Mouse (Mus musculus): ENCODE measurements at regions not wholly inside any gene's neighbourhood (a gene's known extent, or its start where the extent isn't known, plus 50 kb on each side); places are given as distances from the start of the nearest gene placed in this dataset.

- DNase-seq (ENCODE audit: low read depth), result no peak
Measured at GRCm38 (mm10) chr5:101124941-101125453, 279.5 kb downstream of the Gpat3 start.

DNA sequence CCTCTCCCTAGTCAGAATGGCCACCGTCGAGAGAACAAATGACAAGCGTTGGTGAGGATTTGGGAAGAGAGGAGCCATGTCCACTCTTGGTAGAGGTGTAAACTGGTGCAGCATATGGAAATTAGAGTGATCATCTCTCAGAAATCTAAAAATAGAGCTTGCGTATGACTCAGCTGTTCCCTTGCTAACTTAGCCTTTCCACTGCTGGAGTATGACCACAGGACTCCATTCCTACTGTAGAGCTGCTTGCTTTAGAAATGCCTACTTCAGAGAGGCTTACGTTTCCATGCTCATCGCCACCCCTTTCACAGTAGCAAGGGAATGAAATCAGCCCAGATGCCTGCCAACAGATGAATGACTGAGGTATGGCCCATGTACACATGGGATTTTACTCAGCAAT is 277.4 kb downstream of the Gpat3 start:
- DNase-seq (ENCODE audit: low read depth), result no peak

DNA sequence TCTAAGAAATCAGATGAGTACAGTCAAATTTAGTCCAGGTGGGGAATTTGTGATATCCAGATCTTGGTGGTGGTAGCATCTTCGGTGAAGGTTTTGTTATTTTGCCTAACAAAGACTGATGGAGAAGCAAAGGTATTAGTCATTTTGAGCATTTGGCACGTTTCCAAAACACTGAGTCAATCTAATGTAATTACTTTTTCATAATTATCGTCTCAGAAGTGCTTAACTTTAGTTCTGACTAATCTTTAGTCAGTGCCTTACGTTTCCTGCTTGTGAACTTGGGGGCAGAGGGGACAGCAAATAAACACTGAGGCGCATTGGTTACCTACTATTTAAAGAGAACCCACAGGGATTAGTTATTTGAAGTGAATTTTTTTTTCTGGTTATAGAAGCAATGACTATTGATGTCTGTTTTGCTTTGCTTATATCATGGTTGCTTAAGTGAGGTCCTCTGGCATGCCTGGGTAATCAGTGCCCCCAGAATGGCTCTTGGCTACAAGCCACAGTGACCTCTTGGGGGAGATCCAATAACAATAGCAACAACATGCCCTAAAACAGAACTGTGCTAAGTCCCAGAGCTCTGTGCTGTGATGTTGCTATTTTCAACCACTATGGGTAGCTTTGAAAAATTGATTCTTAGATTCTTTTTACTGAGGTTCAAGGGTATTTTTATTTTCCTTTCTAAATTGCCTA is 275.1 kb downstream of the Gpat3 start:
- DNase-seq (ENCODE audit: low read depth), result no peak

DNA sequence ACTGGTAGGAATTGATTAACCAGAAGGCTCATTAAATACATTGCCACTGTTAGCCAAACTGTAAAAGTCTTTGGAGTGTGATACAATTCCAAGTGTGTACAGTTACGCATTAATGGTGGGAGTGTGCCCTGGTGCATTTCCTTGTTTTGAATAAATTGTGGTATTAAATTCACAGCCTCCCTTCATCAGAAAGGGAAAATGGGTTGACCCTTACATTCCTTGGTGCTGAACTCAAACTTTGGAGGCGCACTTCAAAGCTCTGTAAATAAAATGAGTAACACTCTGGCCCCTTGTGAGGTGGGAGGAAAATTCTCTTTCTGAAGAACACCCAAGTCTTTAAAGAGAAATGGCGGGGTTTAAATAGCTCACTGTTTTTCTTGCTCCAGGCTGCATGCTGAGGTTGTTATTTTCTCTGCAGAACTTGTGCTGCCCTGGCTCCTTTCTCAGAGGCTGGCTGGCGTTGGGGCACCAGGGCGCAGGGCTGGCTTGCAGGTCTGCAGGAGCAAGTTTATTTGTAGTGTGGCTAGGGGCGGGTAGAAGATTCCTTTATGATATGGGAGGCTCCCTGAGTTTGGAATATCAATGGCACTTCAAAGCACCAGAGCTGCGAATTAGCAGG is 266.7 kb downstream of the Gpat3 start:
- no peak for DNase-seq (ENCODE audit: low read depth)

- DNase-seq (ENCODE audit: low read depth), result no peak
Measured at GRCm38 (mm10) chr5:101111619-101112018, 266.1 kb downstream of the Gpat3 start.

DNA sequence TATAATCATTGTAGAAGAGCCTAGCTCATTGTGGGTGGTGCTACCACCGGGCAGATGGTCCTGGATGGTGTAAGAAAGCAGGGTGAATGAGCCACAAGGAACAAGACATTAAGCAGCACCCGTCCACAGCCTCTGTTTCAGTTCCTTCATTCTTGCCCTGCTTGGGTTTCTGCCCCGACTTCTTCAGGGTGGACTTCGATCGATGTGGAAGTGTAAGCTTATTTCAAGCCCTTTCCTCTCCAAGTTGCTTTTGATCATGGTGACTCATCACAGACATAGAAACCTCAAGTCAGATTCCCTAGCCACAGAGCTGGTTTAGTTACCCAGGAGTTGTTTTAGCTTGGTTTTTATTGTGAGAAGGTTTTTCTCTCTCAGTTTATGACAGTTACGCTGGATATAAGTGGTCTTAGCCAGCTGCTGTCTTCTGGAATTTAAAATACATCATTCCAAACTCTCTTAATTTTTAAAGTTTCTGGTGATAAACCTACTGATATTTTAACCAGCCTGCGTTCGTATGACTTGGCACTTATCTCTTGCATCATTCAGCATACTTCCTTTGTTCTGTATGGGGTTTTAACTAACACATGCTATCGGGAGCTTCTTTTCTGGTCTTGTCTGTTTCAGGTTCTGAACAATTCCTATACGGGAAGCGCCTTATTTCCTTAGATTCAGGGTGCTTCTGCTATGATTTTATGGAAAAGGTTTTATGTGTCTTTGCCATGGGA is 255.6 kb downstream of the Gpat3 start:
- DNase-seq (ENCODE audit: low read depth), result no peak

- no peak for DNase-seq (ENCODE audit: low read depth)
Measured at GRCm38 (mm10) chr5:101091027-101091598, 245.6 kb downstream of the Gpat3 start.

DNA sequence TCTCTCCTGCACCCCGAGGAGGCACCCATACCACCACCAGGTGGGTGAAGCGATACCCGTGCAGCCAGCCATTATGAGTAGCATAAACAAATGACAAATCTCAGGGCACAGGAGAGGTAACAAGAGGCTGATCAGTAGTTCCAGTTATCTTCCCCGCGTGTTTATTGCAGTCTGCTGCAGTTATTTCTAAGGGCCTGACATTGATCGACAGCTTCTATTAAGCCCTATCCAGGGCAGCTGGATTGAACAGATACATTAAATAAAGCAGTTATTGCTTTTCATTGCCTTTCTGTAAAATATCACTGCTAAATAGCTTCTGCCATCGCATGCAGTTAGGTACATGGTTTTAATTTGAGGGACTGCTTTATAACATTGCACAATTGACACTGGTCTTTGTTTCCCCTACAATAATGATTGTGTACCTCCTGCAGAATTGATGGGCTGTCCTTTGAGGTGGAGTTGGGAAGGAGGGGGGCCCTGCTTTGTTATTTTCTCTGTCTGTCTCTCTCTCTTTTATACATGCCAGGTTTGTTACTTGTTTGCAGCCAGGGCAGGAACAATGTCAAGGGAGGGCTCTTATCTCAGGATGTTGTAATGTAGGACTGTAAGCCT is 245.0 kb downstream of the Gpat3 start:
- DNase-seq (ENCODE audit: low read depth), result no peak

DNA sequence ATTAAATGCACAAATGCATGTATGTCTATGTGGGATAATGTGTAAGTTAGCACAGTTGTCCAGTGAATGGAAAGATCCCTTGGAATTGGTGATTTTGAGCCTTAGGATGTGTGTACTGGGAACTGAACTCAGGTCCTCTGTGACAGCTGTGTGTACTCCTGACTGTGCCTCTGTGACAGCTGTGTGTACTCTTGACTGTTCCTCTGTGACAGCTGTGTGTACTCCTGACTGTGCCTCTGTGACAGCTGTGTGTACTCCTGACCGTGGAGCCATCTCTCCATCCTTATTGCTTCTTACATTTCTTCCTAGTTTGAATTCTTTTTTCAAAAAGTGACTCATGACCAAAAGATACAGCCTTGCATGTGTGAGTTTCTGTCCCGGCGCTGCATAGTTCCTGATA is 239.7 kb downstream of the Gpat3 start:
- no peak for DNase-seq (ENCODE audit: low read depth)

- no peak for DNase-seq (ENCODE audit: low read depth)
Measured at GRCm38 (mm10) chr5:101082611-101083010, 237.1 kb downstream of the Gpat3 start.

DNA sequence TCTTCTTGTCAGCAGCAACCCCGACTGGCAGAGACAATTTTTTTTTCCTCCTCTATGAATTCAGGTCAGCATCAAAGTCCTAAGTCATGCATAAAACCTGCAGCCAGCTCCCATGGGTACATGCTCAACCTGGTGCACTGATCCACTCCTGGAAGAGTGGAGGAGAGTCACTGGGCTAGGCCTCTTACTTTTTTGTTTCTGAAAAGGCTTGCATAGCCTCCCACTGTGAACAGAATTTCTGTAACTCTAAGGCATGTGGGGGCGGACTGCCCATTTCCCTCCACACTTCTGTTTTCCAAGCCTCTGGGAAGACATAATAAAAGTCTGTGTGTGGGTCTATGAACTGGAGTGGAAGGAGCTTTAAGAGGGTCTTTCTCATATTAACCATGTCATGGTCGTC is 218.8 kb downstream of the Gpat3 start:
- DNase-seq (ENCODE audit: low read depth), result no peak

DNA sequence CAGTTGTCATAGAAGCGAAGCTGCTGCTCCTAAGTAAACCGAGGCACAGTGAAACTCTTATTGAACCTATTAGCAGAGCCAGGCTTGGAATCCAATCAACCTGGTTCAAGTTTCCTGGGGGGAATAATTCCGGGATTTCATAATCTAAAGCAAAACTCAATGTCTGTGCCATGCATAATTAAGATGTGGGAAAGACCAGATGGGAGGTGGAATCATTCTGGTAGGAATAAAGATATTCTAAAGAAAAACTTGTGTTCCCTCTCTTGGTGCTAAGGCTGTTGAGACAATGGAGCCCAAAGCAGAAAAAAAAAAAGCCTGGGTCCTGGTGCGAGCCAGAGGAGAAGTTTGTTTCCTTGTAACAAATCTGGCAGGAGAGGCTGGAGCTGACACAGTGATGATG is 217.7 kb downstream of the Gpat3 start:
- no peak for DNase-seq (ENCODE audit: low read depth)

DNA sequence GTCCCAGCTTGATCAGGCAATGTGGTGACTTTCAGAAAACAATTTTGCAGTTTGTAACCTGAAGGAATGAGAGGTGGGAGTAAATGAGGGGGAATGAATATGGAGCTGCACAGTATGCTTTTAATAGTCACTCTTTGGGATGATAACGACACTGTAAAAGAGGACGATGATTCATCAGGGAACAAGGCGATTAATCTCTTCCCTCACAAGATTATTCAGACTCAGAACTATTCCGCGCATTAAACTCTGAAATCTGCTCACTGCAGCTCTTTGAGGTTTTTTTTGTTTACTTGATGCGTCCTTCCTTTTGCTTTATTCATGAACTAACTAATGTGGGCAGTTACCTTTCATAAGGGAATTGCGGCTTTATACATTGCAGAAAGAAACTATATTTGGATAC is 206.1 kb downstream of the Gpat3 start:
- DNase-seq (ENCODE audit: low read depth), result no peak

- no peak for DNase-seq (ENCODE audit: low read depth)
Measured at GRCm38 (mm10) chr5:101040488-101040887, 195.0 kb downstream of the Gpat3 start.

DNA sequence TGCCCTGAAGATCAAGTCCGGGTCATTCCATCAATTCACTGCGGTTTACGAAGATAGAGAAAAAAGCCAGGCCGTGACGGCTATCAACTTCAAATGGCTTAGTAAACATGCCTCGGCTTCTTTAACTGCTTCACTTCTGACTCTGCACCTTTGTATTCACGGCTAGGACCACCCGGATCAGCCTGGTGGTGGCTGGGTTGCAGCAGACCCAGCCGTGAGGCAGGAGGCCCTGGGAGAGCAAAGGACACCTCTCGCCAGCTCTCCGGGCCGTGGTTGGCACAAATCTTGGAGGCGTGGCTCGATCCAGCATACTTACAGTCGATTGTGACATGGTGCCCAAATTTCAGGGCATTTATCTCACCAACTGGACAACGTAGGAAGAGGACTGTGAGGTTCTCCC is 187.5 kb downstream of the Gpat3 start:
- DNase-seq (ENCODE audit: low read depth), result no peak

DNA sequence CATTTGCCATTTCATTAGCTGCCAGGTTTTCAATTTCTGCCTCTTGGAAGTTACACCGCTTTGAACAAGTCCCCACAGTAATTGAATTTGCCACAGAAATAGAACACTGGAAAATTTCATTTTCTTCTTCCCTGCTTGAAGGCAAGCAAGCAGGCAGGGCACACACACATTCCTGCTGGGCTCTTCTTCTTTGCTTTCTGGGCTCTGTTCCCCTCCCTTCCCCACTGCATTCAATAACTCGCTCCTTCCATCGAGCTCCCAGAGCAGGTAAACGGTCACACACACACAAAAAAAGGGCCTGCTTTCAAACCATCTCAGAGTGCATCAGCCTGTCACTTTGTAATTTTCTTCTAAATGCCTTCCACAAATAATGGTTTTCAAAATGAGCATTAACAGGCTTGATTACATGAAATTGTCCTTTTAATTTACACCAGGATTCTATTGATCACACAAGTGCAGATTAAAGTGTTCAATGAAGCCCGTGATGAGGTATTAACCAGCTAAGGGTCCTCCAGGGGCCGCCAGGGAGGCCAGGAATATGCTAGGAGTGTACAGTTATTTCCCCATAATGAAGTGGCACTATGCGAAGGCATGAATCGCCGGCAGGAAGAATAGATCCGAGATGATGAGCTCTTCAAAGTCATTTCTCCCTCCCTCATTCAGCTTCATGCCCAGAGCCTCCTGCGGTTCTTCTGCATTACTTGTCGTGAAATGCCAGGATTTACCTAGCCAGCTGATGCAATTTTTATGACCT is 186.8 kb downstream of the Gpat3 start:
- no peak for DNase-seq (ENCODE audit: low read depth)

DNA sequence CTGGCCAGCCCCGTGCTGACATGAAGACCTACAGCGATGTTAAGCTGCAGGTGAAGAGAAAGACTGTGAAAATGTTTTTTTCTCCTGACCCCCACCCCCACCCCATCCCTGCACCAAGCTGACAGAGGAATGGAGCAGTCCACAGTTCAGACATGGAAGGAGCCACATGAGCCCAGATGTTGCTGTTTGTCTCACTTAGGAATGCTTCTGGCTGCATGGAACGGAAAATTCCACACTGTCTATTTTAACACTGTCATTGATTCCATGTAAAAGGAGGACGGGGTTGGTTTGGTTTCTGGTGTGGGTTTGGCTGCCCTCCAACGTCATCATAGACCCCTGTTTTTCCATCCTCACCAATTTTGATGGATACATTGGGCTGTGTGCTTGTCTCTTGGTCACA is 179.3 kb downstream of the Gpat3 start:
- DNase-seq (ENCODE audit: low read depth), result no peak

DNA sequence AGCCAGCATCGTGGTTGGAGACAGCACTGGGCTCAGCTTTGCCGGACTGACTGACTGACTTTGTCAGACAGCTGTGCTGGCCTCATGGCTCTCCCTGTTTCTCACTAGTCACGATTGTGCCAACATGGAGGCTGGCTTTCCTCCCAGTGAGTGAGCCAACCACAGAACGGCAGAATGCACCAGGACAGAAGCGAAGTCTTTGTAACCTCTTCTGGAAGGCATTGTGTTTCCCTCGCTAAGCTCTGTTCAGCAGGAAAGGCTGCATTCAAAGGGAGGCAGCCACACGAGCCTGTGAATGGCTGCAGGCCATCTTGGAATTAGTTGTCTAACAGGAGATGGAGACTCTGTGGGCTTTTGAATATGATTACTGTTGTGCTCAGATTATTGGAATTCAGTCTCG is 178.3 kb downstream of the Gpat3 start:
- DNase-seq (ENCODE audit: low read depth), result no peak

- DNase-seq (ENCODE audit: low read depth), result peak; percentile 4
Measured at GRCm38 (mm10) chr5:101020784-101021183, 175.3 kb downstream of the Gpat3 start.

DNA sequence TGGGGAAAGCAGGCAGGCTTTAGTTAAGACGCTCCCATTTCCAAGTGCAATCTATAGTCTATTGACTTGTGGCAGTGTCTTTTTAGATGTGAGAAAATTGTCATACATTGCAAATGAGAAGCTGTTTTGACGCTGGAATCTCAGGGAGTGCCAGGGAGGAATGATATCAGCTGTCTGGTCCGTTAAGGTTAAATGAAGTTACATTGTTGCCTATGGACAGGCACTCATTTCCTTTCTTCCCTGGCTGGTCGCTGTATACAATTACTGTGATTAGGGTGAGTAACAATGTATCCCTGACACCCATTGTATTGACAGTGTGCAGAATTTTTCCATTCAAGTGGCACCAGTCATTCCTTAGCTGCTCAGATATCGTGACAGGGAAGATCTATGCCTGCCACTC is 168.3 kb downstream of the Gpat3 start:
- no peak for DNase-seq (ENCODE audit: low read depth)

GRCm38 (mm10) chr5:101005216-101005615 is 159.7 kb downstream of the Gpat3 start:
- peak; percentile 4 for DNase-seq (ENCODE audit: low read depth)

- no peak for DNase-seq (ENCODE audit: low read depth)
Measured at GRCm38 (mm10) chr5:101000436-101000835, 154.9 kb downstream of the Gpat3 start.
